Mouse (Mus musculus) E14TG2a.4 (cell line): ENCODE results near the gene Ogfod2.

Experiments used
- H3K27me3 ChIP-seq: 2 replicates; pipeline ENCODE4 v1.6.1; 2014; ENCODE audit warnings: low read length, control low read depth; ENCODE audit not compliant: insufficient read depth
- H3K36me3 ChIP-seq: 2 replicates; pipeline ENCODE4 v1.6.1; 2014; ENCODE audit warnings: low read length, control low read depth; ENCODE audit not compliant: insufficient read depth
- H3K4me1 ChIP-seq: replicated peaks from 2 replicates; pipeline ENCODE4 v1.6.1; 2014; ENCODE audit warnings: low read depth, low read length, control low read depth
- H3K4me3 ChIP-seq: replicated peaks from 2 replicates; pipeline ENCODE4 v1.5.1; 2014; ENCODE audit warnings: mild to moderate bottlenecking, low read length
- H3K9me3 ChIP-seq: 2 replicates; pipeline ENCODE4 v1.6.1; 2014; ENCODE audit warnings: low read length, control low read depth
- CTCF ChIP-seq: conservative IDR thresholded peaks from 2 replicates; pipeline ENCODE4 v1.5.1; 2014; ENCODE audit warnings: low read length
- NANOG ChIP-seq: IDR thresholded peaks from 2 replicates; pipeline ENCODE4 v1.6.1; 2014; ENCODE audit warnings: borderline replicate concordance, low read length, mixed read lengths
- POU5F1 ChIP-seq: IDR thresholded peaks from 2 replicates; pipeline ENCODE4 v1.6.1; 2014; ENCODE audit warnings: low read length, borderline replicate concordance

The Ogfod2 gene

GRCm38 (mm10) chr5:124111742-124112497 lies at the start of gene Ogfod2:
Gene Ogfod2 (plus strand): TSS chr5:124112297.
- Histone ChIP-seq H3K4me3 (peak within 1 kb of the TSS; percentile 82), H3K36me3 (peaks cover 3% of the 10 kb centered on the region), H3K27me3 (no peaks in the 10 kb centered on the region), H3K9me3 (peaks cover 25% of the 10 kb centered on the region), H3K4me1 (peaks cover 23% of the 10 kb centered on the region)
- TF ChIP-seq CTCF (no peak), POU5F1 (no peak), NANOG (no peak)

GRCm38 (mm10) chr5:124069657-124070056 lies 42.4 kb upstream of the Ogfod2 start:
- Histone ChIP-seq H3K4me3 (no peak overlapping the region), H3K9me3 (no peaks in the 10 kb centered on the region), H3K27me3 (peaks cover 6% of the 10 kb centered on the region; the same call in 1 of the 2 replicates), H3K4me1 (peaks cover 4% of the 10 kb centered on the region; the same call in 1 of the 2 replicates), H3K36me3 (no peaks in the 10 kb centered on the region)
- TF ChIP-seq NANOG (no peak), CTCF (no peak), POU5F1 (no peak)

- H3K4me1 ChIP-seq, result peaks cover 38% of the 10 kb centered on the region
- H3K4me3 ChIP-seq, result no peak overlapping the region
- no peaks in the 10 kb centered on the region for H3K36me3 ChIP-seq
- TF ChIP-seq POU5F1 (no peak), NANOG (no peak), CTCF (no peak)
- no peaks in the 10 kb centered on the region for H3K9me3 ChIP-seq
- H3K27me3 ChIP-seq, result peaks cover 17% of the 10 kb centered on the region; the same call in 1 of the 2 replicates
Observed at GRCm38 (mm10) chr5:124073682-124074081, 38.4 kb upstream of the Ogfod2 start.

- no peaks in the 10 kb centered on the region for H3K9me3 ChIP-seq
- H3K36me3 ChIP-seq, result no peaks in the 10 kb centered on the region
- peaks cover 29% of the 10 kb centered on the region for H3K27me3 ChIP-seq
- H3K4me1 ChIP-seq, result peaks cover 43% of the 10 kb centered on the region
- TF ChIP-seq NANOG, result no peak
- no peak overlapping the region for H3K4me3 ChIP-seq
Observed at GRCm38 (mm10) chr5:124074845-124075307, 37.2 kb upstream of the Ogfod2 start.

- Histone ChIP-seq H3K9me3 (no peaks in the 10 kb centered on the region), H3K4me3 (no peak overlapping the region), H3K4me1 (peaks cover 43% of the 10 kb centered on the region), H3K36me3 (no peaks in the 10 kb centered on the region), H3K27me3 (peaks cover 30% of the 10 kb centered on the region)
- TF ChIP-seq POU5F1 (no peak), NANOG (no peak), CTCF (no peak)
Observed at GRCm38 (mm10) chr5:124075716-124076115, 36.4 kb upstream of the Ogfod2 start.

- TF ChIP-seq POU5F1 (no peak), CTCF (no peak), NANOG (no peak)
- H3K27me3 ChIP-seq, result peaks cover 30% of the 10 kb centered on the region
- peaks cover 42% of the 10 kb centered on the region for H3K4me1 ChIP-seq
- H3K4me3 ChIP-seq, result peak overlapping the region; percentile 53
- no peaks in the 10 kb centered on the region for H3K36me3 ChIP-seq
- no peaks in the 10 kb centered on the region for H3K9me3 ChIP-seq
Observed at GRCm38 (mm10) chr5:124076559-124076958, 35.5 kb upstream of the Ogfod2 start.

GRCm38 (mm10) chr5:124077241-124077640 lies 34.9 kb upstream of the Ogfod2 start:
- peak overlapping the region; percentile 53 for H3K4me3 ChIP-seq
- peaks cover 39% of the 10 kb centered on the region for H3K4me1 ChIP-seq
- H3K27me3 ChIP-seq, result peaks cover 30% of the 10 kb centered on the region
- no peak for TF ChIP-seq POU5F1
- no peak for TF ChIP-seq NANOG
- TF ChIP-seq CTCF, result no peak
- peaks cover 1% of the 10 kb centered on the region for H3K9me3 ChIP-seq
- H3K36me3 ChIP-seq, result no peaks in the 10 kb centered on the region

- peaks cover 39% of the 10 kb centered on the region for H3K4me1 ChIP-seq
- H3K36me3 ChIP-seq, result no peaks in the 10 kb centered on the region
- H3K4me3 ChIP-seq, result no peak overlapping the region
- no peak for TF ChIP-seq CTCF
- TF ChIP-seq NANOG, result no peak
- no peak for TF ChIP-seq POU5F1
- peaks cover 8% of the 10 kb centered on the region for H3K9me3 ChIP-seq
- H3K27me3 ChIP-seq, result peaks cover 30% of the 10 kb centered on the region
Observed at GRCm38 (mm10) chr5:124077856-124078460, 34.1 kb upstream of the Ogfod2 start.
